Mouse (Mus musculus): Measurements from ENCODE around the gene Gm11020. TPM values are rescaled to one million over a fixed set of nuclear protein-coding genes. Genes with fewer than 3 reads are reported as not detected.
"Not testable (repeated sequence)": the region's sequence is repeated elsewhere in the genome, so short reads cannot be mapped to it uniquely, and the experiment has no call there.

The Gm11020 gene
- polyA plus RNA-seq (2016; fragmentation: Nextera tagmentation; extraction: Ambion mirVana): not detected in 2 replicates

DNA sequence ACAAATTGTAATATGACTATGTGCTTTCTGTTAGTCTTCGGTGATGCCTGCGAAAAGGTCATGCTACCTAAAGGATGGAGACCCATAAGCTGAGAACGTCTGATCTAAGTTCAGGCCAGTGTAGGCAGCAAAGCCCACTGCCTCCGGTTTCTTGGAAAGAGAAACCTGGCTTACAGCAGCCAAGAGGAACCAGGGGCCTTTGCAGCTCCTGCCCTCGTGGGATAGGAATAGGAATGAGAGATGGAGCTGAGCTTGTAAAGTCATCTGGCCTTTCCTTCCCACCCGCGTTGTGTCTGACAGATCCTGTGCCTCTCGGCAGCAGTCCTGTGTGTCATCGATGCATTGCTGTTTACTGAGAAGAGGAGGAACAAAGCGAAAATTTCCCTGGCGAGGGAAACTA lies at the start of gene Gm11020:
Gene Gm11020, plus strand, starts transcription at position 301 of the 400 bp plus-strand sequence.
- not testable (repeated sequence) for H3K4me3 ChIP-seq; H3K4me2 ChIP-seq (replicated peaks); H3K27ac ChIP-seq (replicated peaks); H3K27me3 ChIP-seq; H3K4me1 ChIP-seq; ATAC-seq (ENCODE audit: low FRiP score, low read depth); H3K9me3 ChIP-seq; H3K9ac ChIP-seq (replicated peaks); H3K36me3 ChIP-seq
- 88% methylated on average over 9 of the region's 11 CpGs for WGBS

DNA sequence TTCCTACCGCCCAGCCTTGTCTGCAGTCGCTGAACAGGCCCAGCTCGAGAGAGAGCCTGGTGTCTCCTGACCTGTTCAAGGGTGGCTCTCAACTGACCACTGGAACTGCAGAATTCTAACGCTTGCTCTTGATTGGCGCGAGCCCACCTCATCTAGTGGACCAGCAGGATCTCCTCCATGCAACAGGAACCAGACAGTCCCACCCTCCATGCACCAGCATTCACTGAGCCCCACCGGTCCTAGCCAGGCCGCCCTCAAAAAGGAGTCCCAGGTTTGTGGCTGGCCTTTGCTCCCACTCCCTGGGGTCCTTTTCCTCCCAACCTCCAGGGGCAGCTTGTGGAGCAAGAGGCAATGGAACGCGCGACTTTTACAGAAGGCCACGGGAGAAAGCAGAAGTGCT lies 28.3 kb upstream of the Gm11020 start, which contains the start of gene Cmtm2a:
Gene Cmtm2a, minus strand, starts transcription at position 101 of the 400 bp plus-strand sequence.
- not testable (repeated sequence) for H3K27me3 ChIP-seq; ATAC-seq (ENCODE audit: low FRiP score, low read depth); H3K27ac ChIP-seq (replicated peaks); H3K9ac ChIP-seq (replicated peaks); H3K36me3 ChIP-seq; H3K4me3 ChIP-seq; H3K4me1 ChIP-seq; H3K9me3 ChIP-seq; H3K4me2 ChIP-seq (replicated peaks)
- 91% methylated on average over 12 of the region's 12 CpGs for WGBS

DNA sequence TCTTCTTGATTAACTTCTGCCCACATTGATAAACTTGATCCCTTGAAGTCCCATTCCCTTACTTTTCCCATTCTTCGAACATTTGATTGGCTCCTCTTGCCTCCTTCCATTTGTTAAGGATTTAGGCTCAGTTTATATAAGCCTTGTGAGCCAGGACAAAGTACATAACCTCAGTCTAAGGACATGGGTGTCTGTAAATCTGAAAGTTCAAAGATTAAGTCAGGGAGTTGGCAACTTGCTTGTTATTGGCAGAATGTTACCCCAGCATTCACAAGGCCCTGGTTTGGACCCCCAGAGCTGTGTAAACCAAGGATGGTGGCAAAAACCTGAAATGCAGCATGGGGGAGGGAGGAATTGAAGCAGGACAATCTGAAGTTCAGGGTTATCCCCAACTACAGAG lies 27.0 kb upstream of the Gm11020 start:
- no peak overlapping the region for H3K9ac ChIP-seq (replicated peaks)
- no peak overlapping the region for H3K4me2 ChIP-seq (replicated peaks)
- H3K27ac ChIP-seq (replicated peaks): no peak overlapping the region
- H3K4me3 ChIP-seq: no peak overlapping the region
- ATAC-seq (ENCODE audit: low FRiP score, low read depth): no peak
- no peaks in the 10 kb centered on the region for H3K4me1 ChIP-seq
- WGBS: 95% methylated on average over 1 of the region's 1 CpGs
- no peaks in the 10 kb centered on the region for H3K36me3 ChIP-seq
- H3K9me3 ChIP-seq: no peaks in the 10 kb centered on the region
- H3K27me3 ChIP-seq: no peaks in the 10 kb centered on the region

DNA sequence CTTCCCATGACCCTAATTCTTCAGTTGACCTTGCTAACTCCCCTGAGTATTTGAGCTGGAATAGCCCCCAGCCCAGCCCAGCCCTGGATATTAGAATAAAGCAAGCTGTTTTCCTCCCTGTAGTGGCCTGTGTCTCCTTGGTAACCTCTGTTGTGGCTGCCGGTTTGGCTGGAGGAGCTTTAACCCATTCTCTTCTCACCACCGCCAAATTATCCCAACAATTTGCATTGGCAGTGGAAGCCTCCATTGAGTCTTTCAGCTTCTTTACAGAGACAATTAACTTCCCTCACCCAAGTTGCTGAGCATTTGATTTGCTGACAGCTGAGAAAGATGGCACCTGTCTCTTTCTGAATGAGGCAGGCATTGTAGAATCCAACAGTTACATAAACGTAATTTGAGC lies 19.8 kb upstream of the Gm11020 start:
- not testable (repeated sequence) for H3K4me2 ChIP-seq (replicated peaks); H3K9ac ChIP-seq (replicated peaks); H3K27me3 ChIP-seq; H3K36me3 ChIP-seq; H3K4me3 ChIP-seq; H3K9me3 ChIP-seq; H3K27ac ChIP-seq (replicated peaks)
- ATAC-seq (ENCODE audit: low FRiP score, low read depth): peak; percentile 92
- H3K4me1 ChIP-seq: peaks cover 14% of the 10 kb centered on the region
- 9% methylated on average over 3 of the region's 3 CpGs for WGBS

DNA sequence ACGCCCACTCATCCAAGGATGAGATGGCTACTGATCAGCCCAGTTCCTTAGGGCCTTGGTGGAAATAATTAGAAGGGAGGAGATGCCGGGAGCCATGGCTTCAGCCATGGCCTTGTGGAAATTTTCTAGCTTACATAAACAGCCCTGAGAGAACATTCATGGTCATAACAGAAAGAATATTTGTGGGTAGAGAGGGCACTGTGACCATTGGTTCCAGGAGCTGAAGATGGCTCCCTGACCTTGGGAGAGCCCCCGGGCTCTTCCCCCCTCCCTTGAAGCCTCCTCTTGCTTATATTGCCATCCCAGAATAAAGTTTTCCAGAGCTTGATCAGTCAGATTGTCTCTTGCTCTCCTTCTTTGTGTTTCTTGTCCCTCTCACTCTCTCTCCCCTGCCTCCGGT lies 18.8 kb upstream of the Gm11020 start:
- 80% methylated on average over 4 of the region's 4 CpGs for WGBS
- not testable (repeated sequence) for H3K4me2 ChIP-seq (replicated peaks); H3K9ac ChIP-seq (replicated peaks); H3K9me3 ChIP-seq; H3K36me3 ChIP-seq; H3K27ac ChIP-seq (replicated peaks); H3K4me3 ChIP-seq; H3K27me3 ChIP-seq; ATAC-seq (ENCODE audit: low FRiP score, low read depth)
- H3K4me1 ChIP-seq: peaks cover 14% of the 10 kb centered on the region

DNA sequence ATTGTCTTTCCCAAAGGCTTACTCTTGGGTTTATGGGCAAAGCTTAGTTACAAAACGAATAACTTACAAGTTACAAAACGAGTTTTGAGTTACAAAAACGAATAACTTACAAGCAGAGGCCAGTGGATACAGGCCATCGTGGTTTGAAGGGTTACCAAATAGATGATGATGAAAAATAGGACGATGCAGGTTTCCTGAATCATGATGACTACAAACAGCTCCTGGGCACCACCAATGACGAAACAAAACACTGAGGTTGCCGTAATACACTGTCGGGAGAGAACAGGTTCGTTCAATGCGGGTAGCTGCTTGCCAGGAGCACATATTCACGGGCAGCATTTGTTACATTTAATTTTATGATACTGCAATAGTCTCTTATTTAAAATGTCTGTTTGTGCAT lies 16.4 kb upstream of the Gm11020 start:
- no peak overlapping the region for H3K27ac ChIP-seq (replicated peaks)
- no peaks in the 10 kb centered on the region for H3K9me3 ChIP-seq
- ATAC-seq (ENCODE audit: low FRiP score, low read depth): no peak
- H3K9ac ChIP-seq (replicated peaks): no peak overlapping the region
- peaks cover 14% of the 10 kb centered on the region for H3K4me1 ChIP-seq
- H3K36me3 ChIP-seq: no peaks in the 10 kb centered on the region
- WGBS: 90% methylated on average over 11 of the region's 11 CpGs
- no peak overlapping the region for H3K4me2 ChIP-seq (replicated peaks)
- no peak overlapping the region for H3K4me3 ChIP-seq
- H3K27me3 ChIP-seq: no peaks in the 10 kb centered on the region

DNA sequence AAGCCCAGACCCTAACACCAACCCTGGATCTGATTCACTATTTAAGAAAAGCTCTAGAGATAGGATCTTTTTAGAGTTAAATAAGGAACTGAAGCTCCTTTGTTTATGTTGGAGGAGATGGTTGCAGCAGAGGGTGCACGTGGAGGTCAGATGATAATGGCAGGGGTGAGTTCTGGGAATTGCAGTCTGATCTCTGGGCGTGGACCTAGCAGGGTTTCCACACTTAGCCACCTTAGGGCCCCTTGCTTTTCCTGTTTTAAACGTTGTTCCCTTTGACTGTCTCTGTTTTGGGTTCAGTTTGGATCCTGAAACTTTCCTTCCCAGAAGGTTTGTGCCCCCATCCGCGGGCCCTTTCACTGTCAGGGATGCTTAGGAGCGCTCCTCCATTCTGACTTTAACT lies 13.0 kb upstream of the Gm11020 start:
- not testable (repeated sequence) for H3K27me3 ChIP-seq; H3K36me3 ChIP-seq; ATAC-seq (ENCODE audit: low FRiP score, low read depth); H3K27ac ChIP-seq (replicated peaks); H3K4me1 ChIP-seq; H3K4me2 ChIP-seq (replicated peaks); H3K9ac ChIP-seq (replicated peaks); H3K4me3 ChIP-seq; H3K9me3 ChIP-seq
- WGBS: 70% methylated on average over 6 of the region's 6 CpGs

DNA sequence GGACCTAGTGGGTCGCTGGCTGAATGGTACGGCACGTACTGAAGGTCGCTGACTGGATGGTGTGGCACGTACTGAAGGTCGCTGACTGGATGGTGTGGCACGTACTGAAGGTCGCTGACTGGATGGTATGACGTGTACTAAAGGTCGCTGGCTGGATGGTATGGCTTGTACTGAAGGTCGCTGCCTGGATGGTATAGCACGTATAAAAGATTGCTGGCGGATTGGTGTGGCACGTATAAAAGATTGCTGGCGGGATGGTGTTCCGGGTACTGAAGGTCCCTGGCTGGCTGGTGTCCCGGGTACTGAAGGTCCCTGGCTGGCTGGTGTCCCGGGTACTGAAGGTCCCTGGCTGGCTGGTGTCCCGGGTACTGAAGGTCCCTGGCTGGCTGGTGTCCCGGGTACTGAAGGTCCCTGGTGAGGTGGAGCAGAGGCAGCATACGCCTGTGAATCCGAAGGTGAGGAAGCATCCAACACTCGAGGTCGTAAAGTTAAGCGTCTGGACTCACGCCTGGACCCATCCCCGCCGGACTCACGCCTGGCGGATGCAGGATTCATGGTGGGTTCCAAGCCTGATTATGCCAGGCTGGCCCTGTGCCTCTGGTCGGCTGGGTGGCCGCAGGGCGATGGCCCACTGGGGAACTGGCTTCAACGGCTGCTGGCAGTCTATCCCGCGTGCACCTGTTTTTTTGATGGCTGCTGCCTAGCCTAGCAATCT lies 11.8 kb upstream of the Gm11020 start, which contains the start of the genes Gm45711 and Cmtm1:
Gene Gm45711, minus strand, starts transcription at position 641 of the 715 bp plus-strand sequence.
Gene Cmtm1, minus strand, starts transcription at position 705 of the 715 bp plus-strand sequence.
- H3K4me2 ChIP-seq (replicated peaks); H3K9ac ChIP-seq (replicated peaks); H3K27ac ChIP-seq (replicated peaks); H3K4me3 ChIP-seq; H3K4me1 ChIP-seq; H3K9me3 ChIP-seq; ATAC-seq (ENCODE audit: low FRiP score, low read depth); H3K36me3 ChIP-seq; H3K27me3 ChIP-seq: not testable (repeated sequence)
- 91% methylated on average over 36 of the region's 36 CpGs for WGBS

DNA sequence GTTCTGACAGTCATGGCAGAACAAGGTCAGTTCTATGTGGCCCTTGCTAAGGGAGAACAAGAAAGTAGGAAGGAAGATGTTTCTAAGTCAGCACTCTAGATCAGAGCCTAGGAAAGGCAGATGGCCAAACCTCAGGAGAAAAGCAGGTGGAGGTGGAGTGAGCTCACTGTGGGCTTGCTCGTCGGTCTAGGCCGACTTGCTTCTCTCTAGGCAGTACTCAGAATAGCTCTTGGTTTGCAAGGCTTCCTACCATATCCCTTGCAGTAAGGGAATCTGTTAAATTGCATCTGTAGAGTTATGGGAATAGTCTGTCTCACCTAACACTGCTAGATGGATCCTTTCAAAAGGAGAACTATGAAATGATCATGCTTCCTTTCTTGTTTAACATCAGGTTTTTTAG lies 9.3 kb upstream of the Gm11020 start:
- 91% methylated on average over 3 of the region's 3 CpGs for whole genome bisulfite sequencing
- not testable (repeated sequence) for H3K4me1 ChIP-seq; H3K27ac ChIP-seq (replicated peaks); H3K4me3 ChIP-seq; H3K9me3 ChIP-seq; H3K27me3 ChIP-seq; H3K36me3 ChIP-seq; H3K4me2 ChIP-seq (replicated peaks); ATAC-seq (ENCODE audit: low FRiP score, low read depth); H3K9ac ChIP-seq (replicated peaks)

DNA sequence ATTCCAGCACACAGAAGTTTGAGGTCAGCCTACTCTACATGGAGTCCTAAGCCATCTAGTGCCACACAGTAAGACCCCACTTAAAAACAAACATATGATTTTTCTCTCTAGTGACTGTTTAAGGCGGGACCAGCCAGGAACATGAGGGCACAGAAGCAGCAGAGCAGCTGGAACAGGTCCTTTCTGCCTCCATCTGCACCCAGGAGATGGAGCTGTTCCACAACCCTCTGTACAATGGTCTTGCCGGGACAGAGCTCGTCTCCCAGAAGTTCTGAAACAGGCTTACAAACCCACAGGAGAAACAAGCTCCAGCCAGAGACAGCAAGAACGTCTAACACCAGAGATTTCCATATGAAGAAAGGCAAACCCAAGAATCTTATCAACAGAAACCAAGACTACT lies 8.1 kb upstream of the Gm11020 start:
- no peak overlapping the region for H3K27ac ChIP-seq (replicated peaks)
- no peaks in the 10 kb centered on the region for H3K27me3 ChIP-seq
- no peak overlapping the region for H3K9ac ChIP-seq (replicated peaks)
- no peaks in the 10 kb centered on the region for H3K36me3 ChIP-seq
- H3K4me1 ChIP-seq: no peaks in the 10 kb centered on the region
- no peak for ATAC-seq (ENCODE audit: low FRiP score, low read depth)
- no peak overlapping the region for H3K4me3 ChIP-seq
- WGBS: 74% methylated on average over 4 of the region's 4 CpGs
- H3K9me3 ChIP-seq: no peaks in the 10 kb centered on the region
- no peak overlapping the region for H3K4me2 ChIP-seq (replicated peaks)

DNA sequence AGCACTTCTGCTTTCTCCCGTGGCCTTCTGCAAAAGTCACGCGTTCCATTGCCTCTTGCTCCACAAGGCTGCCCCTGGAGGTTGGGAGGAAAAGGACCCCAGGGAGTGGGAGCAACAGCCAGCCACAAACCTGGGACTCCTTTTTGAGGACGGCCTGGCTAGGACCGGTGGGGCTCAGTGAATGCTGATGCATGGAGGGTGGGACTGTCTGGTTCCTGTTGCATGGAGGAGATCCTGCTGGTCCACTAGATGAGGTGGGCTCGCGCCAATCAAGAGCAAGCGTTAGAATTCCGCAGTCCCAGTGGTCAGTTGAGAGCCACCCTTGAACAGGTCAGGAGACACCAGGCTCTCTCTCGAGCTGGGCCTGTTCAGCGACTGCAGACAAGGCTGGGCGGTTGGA lies 563 bp downstream of the Gm11020 start, which contains the start of gene Cmtm2b:
Gene Cmtm2b, plus strand, starts transcription at position 301 of the 400 bp plus-strand sequence.
- not testable (repeated sequence) for H3K4me2 ChIP-seq (replicated peaks); ATAC-seq (ENCODE audit: low FRiP score, low read depth); H3K36me3 ChIP-seq; H3K4me1 ChIP-seq; H3K4me3 ChIP-seq; H3K9ac ChIP-seq (replicated peaks); H3K27ac ChIP-seq (replicated peaks); H3K9me3 ChIP-seq; H3K27me3 ChIP-seq
- WGBS: 88% methylated on average over 12 of the region's 12 CpGs

DNA sequence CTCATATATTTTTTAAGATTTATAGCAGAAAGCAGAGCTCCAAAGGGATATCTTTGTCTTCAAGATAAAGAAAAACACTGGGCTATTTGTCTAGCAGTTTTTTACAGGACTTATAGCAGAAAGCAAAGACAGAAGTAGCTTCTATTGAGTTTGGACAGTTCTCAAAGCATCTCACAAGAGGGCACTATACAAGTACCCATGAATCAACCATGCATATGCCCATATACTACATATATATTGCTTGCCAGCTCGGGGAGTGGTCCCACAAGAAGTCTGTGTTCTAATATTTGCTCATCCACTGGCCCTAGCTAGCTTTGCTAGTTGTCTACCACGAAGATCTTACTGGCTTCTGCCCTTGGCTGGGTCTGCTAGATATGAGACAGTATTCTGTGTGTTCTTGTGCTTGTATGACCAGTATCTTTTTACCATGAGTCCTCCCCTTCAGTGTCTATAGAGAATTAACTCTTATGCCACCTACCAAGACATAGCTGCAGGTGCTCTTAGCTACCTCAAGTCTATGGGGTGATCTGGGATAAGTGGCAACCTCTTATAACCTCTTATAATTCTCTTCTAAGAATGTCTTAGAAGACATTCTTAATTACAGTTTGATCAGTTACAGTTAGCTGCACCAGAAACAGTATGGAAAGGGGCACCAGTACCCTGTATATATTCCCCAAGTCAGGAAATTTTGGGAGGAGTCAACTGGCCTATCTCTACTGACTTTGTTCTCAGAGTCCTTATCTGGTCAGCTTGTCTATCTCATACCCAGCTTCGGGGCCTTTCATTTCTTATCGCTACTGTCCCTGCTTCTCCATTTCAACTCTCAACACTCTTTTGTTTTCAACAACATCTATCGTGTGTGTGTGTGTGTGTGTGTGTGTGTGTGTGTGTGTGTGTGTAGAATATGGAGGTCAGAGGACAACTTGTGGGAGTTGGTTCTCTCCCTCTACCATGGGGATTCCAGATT lies 11.6 kb downstream of the Gm11020 start:
- Histone ChIP-seq H3K4me2 (replicated peaks) (no peak overlapping the region), H3K9ac (replicated peaks) (no peak overlapping the region), H3K27me3 (no peaks in the 10 kb centered on the region), H3K27ac (replicated peaks) (no peak overlapping the region), H3K36me3 (no peaks in the 10 kb centered on the region), H3K9me3 (no peaks in the 10 kb centered on the region), H3K4me1 (no peaks in the 10 kb centered on the region), H3K4me3 (no peak overlapping the region)
- 79% methylated on average over 5 of the region's 5 CpGs for WGBS
- no peak for ATAC-seq (ENCODE audit: low FRiP score, low read depth)
